Mouse (Mus musculus): ENCODE results near the gene Pde9a. TPM values are rescaled to one million over a fixed set of nuclear protein-coding genes. Genes with fewer than 3 reads are reported as not detected.

The Pde9a gene
- total and polyA plus RNA-seq, 2 experiments from 2014 or later = 5.7 to 19.5 TPM

DNA sequence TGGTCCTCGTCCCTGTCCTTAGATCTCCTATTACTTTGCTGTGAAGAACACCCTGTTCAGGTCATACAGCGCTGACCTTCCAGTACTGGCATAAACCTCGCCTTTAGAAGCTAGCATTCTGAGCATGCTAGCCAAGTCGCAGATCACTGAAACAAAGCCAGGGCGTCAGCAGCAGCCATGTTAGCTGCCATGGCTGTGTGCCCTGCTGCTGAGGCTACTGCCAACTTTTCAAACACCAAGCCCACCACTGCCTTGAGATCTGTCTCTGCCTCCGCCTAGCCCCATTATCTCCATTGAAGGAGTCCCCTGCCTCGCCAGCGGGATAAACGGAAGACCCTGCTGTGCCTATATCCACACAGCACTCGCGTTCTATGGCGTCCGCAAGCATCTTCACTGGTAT, 25.4 kb upstream of the Pde9a start:
- no peaks in the 10 kb centered on the region for H3K9me3 ChIP-seq (replicated peaks; ENCODE audit: control insufficient read depth, low read length)
- H3K4me1 ChIP-seq (ENCODE audit: control insufficient read depth, insufficient read depth) = no peaks in the 10 kb centered on the region
- TF ChIP-seq EP300 (IDR thresholded peaks at IDR 0.05; ENCODE audit: low read depth) = no peak
- no peak for TF ChIP-seq CTCF (IDR thresholded peaks at IDR 0.05; ENCODE audit: low read depth)
- H3K4me2 ChIP-seq (ENCODE audit: low read depth, low read length) = no peak overlapping the region
- no peaks in the 10 kb centered on the region for H3K27me3 ChIP-seq (ENCODE audit: control insufficient read depth, insufficient read depth, low read length)
- no peak overlapping the region for H3K27ac ChIP-seq (ENCODE audit: low read depth)
- WGBS = 79% methylated on average over 13 of the region's 13 CpGs
- ATAC-seq (ENCODE audit: insufficient read depth, low read depth) = no peak
- no peak for DNase-seq (ENCODE audit: low spot score)
- no peak overlapping the region for H3K4me3 ChIP-seq (ENCODE audit: low read depth, low read length)
- H3K36me3 ChIP-seq (replicated peaks; ENCODE audit: control insufficient read depth, insufficient read depth, low read length) = no peaks in the 10 kb centered on the region
- H3K9ac ChIP-seq (replicated peaks; ENCODE audit: low read depth, low read length) = no peak overlapping the region

DNA sequence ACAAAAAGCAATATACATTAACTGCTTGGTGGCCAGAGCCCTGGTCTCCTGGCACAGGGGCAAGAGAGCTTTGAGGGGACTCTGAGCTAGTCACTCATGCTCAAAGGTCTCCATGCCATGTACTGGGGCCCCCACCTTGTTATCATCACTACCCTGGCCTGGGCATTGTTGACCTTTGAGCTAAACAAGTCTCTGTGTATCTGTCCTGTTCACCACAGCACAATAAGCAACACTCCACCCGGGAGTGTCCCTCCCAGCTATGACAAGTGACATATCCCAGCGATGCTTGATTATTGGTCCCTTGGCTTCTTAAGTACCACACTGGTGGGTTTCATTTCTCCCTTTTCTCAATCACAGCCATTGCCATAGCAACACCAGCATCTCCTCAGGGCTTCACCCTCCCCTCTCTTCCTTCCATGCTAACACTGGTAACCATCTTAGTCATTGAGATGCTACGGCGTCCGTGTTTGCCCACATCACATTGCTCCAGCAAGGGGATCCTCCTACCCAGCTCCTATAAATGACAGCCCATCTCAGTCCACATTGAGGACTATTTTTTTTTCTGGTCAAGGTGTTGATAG, 20.3 kb upstream of the Pde9a start:
- no peak overlapping the region for H3K4me2 ChIP-seq (ENCODE audit: low read depth, low read length)

DNA sequence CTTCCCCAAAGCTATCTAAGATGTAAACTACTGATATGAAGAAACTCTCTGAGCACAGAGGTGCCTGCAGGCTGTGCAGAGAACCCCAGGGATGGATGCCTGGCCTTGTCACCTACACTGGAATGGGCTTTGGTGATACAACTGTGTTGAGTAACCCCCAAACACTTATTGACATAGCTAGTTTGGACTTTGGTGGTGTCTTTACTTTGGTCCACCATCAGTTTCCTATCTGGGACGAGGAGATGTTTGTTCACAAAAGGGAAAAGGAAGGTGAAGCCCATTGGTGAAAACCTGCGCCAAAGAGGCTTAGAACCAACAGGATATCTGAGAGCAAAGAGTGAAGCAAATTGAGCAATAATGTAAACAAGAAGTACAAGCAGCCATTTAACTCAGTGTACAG, 15.8 kb upstream of the Pde9a start:
- no peak for ATAC-seq (ENCODE audit: insufficient read depth, low read depth)
- WGBS = 75% methylated on average over 2 of the region's 2 CpGs
- Histone ChIP-seq H3K36me3 (replicated peaks; ENCODE audit: control insufficient read depth, insufficient read depth, low read length) (no peaks in the 10 kb centered on the region), H3K27me3 (ENCODE audit: control insufficient read depth, insufficient read depth, low read length) (no peaks in the 10 kb centered on the region), H3K9me3 (replicated peaks; ENCODE audit: control insufficient read depth, low read length) (no peaks in the 10 kb centered on the region), H3K9ac (replicated peaks; ENCODE audit: low read depth, low read length) (no peak overlapping the region), H3K4me3 (ENCODE audit: low read depth, low read length) (no peak overlapping the region), H3K27ac (ENCODE audit: low read depth) (no peak overlapping the region), H3K4me1 (ENCODE audit: control insufficient read depth, insufficient read depth) (no peaks in the 10 kb centered on the region), H3K4me2 (ENCODE audit: low read depth, low read length) (no peak overlapping the region)
- DNase-seq (ENCODE audit: low spot score) = no peak
- no peak for TF ChIP-seq CTCF (IDR thresholded peaks at IDR 0.05; ENCODE audit: low read depth)

More for the DNA sequence above, 20.3 kb upstream of the Pde9a start:
- H3K27ac ChIP-seq (ENCODE audit: low read depth) = no peak overlapping the region
- ATAC-seq (ENCODE audit: insufficient read depth, low read depth) = no peak
- no peaks in the 10 kb centered on the region for H3K4me1 ChIP-seq (ENCODE audit: control insufficient read depth, insufficient read depth)
- H3K36me3 ChIP-seq (replicated peaks; ENCODE audit: control insufficient read depth, insufficient read depth, low read length) = no peaks in the 10 kb centered on the region
- 79% methylated on average over 5 of the region's 5 CpGs for WGBS
- H3K9ac ChIP-seq (replicated peaks; ENCODE audit: low read depth, low read length) = no peak overlapping the region
- no peaks in the 10 kb centered on the region for H3K27me3 ChIP-seq (ENCODE audit: control insufficient read depth, insufficient read depth, low read length)
- DNase-seq (ENCODE audit: low spot score) = no peak
- no peak overlapping the region for H3K4me3 ChIP-seq (ENCODE audit: low read depth, low read length)
- no peaks in the 10 kb centered on the region for H3K9me3 ChIP-seq (replicated peaks; ENCODE audit: control insufficient read depth, low read length)
- TF ChIP-seq CTCF (IDR thresholded peaks at IDR 0.05; ENCODE audit: low read depth) (no peak), EP300 (IDR thresholded peaks at IDR 0.05; ENCODE audit: low read depth) (no peak)

DNA sequence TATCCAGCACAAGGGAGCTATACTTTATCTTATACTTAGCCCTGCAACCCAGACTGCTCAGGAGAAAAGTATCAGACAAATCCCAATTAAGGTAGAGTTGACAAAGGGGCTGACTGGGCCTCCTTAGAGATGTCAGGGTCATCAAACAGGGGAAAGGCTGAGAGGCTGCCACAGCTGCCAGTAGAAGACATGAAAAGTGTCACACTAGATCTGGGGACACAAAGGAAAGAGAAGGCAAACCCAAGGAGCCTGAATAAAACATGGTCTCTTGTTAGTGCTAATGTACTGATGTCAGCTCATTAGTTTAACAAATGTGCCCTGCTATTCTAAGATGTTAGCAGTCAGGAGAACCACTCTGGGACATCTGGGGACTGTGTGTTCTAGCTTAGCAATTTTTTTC, 15.1 kb upstream of the Pde9a start:
- Histone ChIP-seq H3K9ac (replicated peaks; ENCODE audit: low read depth, low read length) (no peak overlapping the region), H3K4me1 (ENCODE audit: control insufficient read depth, insufficient read depth) (no peaks in the 10 kb centered on the region), H3K4me2 (ENCODE audit: low read depth, low read length) (no peak overlapping the region), H3K27me3 (ENCODE audit: control insufficient read depth, insufficient read depth, low read length) (no peaks in the 10 kb centered on the region), H3K9me3 (replicated peaks; ENCODE audit: control insufficient read depth, low read length) (no peaks in the 10 kb centered on the region), H3K36me3 (replicated peaks; ENCODE audit: control insufficient read depth, insufficient read depth, low read length) (no peaks in the 10 kb centered on the region), H3K4me3 (ENCODE audit: low read depth, low read length) (no peak overlapping the region), H3K27ac (ENCODE audit: low read depth) (no peak overlapping the region)
- DNase-seq (ENCODE audit: low spot score) (no peak), ATAC-seq (ENCODE audit: insufficient read depth, low read depth) (no peak)
- TF ChIP-seq CTCF (IDR thresholded peaks at IDR 0.05; ENCODE audit: low read depth) (no peak), EP300 (IDR thresholded peaks at IDR 0.05; ENCODE audit: low read depth) (no peak)

GRCm38 (mm10) chr17:31377961-31378360, 8.0 kb upstream of the Pde9a start:
- H3K27ac ChIP-seq (ENCODE audit: low read depth) = no peak overlapping the region
- no peaks in the 10 kb centered on the region for H3K4me1 ChIP-seq (ENCODE audit: control insufficient read depth, insufficient read depth)
- peaks cover 5% of the 10 kb centered on the region; the same call in 1 of the 2 replicates for H3K27me3 ChIP-seq (ENCODE audit: control insufficient read depth, insufficient read depth, low read length)
- 13% methylated on average over 7 of the region's 7 CpGs for WGBS
- H3K4me2 ChIP-seq (ENCODE audit: low read depth, low read length) = 0 out of 2 replicates have a peak overlapping the region, but pooled peaks have one; percentile 12
- H3K4me3 ChIP-seq (ENCODE audit: low read depth, low read length) = no peak overlapping the region
- H3K9me3 ChIP-seq (replicated peaks; ENCODE audit: control insufficient read depth, low read length) = no peaks in the 10 kb centered on the region
- no peak overlapping the region for H3K9ac ChIP-seq (replicated peaks; ENCODE audit: low read depth, low read length)
- DNase-seq (ENCODE audit: low spot score) (peak; percentile 55), ATAC-seq (ENCODE audit: insufficient read depth, low read depth) (no peak)
- no peaks in the 10 kb centered on the region for H3K36me3 ChIP-seq (replicated peaks; ENCODE audit: control insufficient read depth, insufficient read depth, low read length)
- TF ChIP-seq EP300 (IDR thresholded peaks at IDR 0.05; ENCODE audit: low read depth) = no peak
- TF ChIP-seq CTCF (IDR thresholded peaks at IDR 0.05; ENCODE audit: low read depth) = peak; percentile 86

DNA sequence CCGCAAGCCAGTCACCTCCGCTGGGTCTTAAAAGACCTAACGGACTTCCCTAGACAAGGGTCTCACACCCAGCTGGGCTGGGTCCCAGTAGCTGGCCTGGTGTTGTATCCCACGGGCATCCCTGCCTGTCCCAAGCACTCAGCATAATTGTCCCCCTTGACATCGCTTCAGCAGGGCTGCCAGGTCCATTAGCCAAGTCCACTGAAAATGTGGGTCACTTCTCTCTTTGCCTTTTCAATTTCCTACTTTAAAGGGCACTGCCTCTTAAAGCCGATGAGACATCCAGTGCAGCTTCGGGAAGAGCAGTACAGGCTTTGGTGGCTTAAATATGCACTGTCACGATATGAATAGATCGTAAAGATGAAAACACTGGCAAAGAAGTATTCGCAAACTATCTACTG, 7.6 kb upstream of the Pde9a start:
- 0 out of 2 replicates have a peak overlapping the region, but pooled peaks have one; percentile 12 for H3K4me2 ChIP-seq (ENCODE audit: low read depth, low read length)
- 64% methylated on average over 10 of the region's 10 CpGs for WGBS
- no peak overlapping the region for H3K27ac ChIP-seq (ENCODE audit: low read depth)
- no peaks in the 10 kb centered on the region for H3K36me3 ChIP-seq (replicated peaks; ENCODE audit: control insufficient read depth, insufficient read depth, low read length)
- no peak overlapping the region for H3K4me3 ChIP-seq (ENCODE audit: low read depth, low read length)
- TF ChIP-seq CTCF (IDR thresholded peaks at IDR 0.05; ENCODE audit: low read depth) (no peak), EP300 (IDR thresholded peaks at IDR 0.05; ENCODE audit: low read depth) (no peak)
- DNase-seq (ENCODE audit: low spot score) (no peak), ATAC-seq (ENCODE audit: insufficient read depth, low read depth) (no peak)
- H3K9ac ChIP-seq (replicated peaks; ENCODE audit: low read depth, low read length) = no peak overlapping the region
- H3K9me3 ChIP-seq (replicated peaks; ENCODE audit: control insufficient read depth, low read length) = no peaks in the 10 kb centered on the region
- peaks cover 5% of the 10 kb centered on the region; the same call in 1 of the 2 replicates for H3K27me3 ChIP-seq (ENCODE audit: control insufficient read depth, insufficient read depth, low read length)
- no peaks in the 10 kb centered on the region for H3K4me1 ChIP-seq (ENCODE audit: control insufficient read depth, insufficient read depth)

All from heart, postnatal 0 days (tissue).